Mouse (Mus musculus) thymus, adult 2 months (tissue): ENCODE data around the gene Adar.

Source experiments
- CTCF ChIP-seq: fragments of 200-500 bp; IDR thresholded peaks from 2 replicates; pipeline ENCODE4 v1.5.1; 2012; ENCODE audit warnings: mild to moderate bottlenecking, control low read depth, low read length, moderate library complexity, borderline replicate concordance; ENCODE audit not compliant: control insufficient read depth, poor library complexity, insufficient read depth; ENCODE audit errors: extremely low read depth
- POLR2A ChIP-seq: fragments of 200-500 bp; IDR thresholded peaks from 2 replicates; pipeline ENCODE4 v1.6.1; 2012; ENCODE audit warnings: mild to moderate bottlenecking, low read length, control low read depth, moderate library complexity; ENCODE audit not compliant: control insufficient read depth, poor library complexity, insufficient read depth; ENCODE audit errors: extremely low read depth

DNA sequence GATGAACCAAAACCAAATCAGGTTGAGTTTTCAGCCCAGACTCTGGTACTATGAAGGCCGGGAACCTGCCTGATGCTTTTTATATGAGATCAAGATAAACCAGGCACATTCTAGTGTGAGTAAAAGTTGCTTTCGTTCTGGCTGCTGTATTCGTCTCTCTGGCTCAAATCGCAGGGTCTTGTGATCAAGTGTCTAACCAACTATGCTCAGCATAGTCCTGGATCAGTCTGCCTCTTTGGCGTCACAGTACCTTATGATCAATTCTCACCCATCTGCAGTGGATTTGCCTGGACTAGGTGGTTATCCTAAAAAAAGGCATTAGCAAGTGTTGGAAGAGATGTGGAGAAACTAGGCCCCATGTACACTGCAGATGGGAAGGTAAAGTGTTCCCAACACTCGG lies 10.8 kb upstream of the Adar start:
- TF ChIP-seq CTCF, result no peak
- no peak for TF ChIP-seq POLR2A
